Mouse (Mus musculus) MEL (cell line): ENCODE measurements around the gene Xcr1.
A peak's percentile ranks its signal among the peaks of the same experiment; 100 is the strongest.

Source experiments
- CHD2 ChIP-seq: IDR thresholded peaks from 2 replicates; pipeline ENCODE4 v1.6.1; 2011; ENCODE audit warnings: low read length, improper control_type of control experiment
- CTCF ChIP-seq, 3 experiments: IDR thresholded peaks in 2 of 3; conservative IDR thresholded peaks in 1 of 3; 2 replicates each; pipeline ENCODE4 v1.5.1; 2011 to 2012; ENCODE audit warnings: low read length in 3 of 3, low read depth in 2 of 3, mild to moderate bottlenecking in 2 of 3, improper control_type of control experiment in 1 of 3, inconsistent platforms in 1 of 3, mixed read lengths in 1 of 3, moderate library complexity in 1 of 3; ENCODE audit not compliant: control insufficient read depth in 1 of 3, insufficient read depth in 1 of 3, poor library complexity in 1 of 3, severe bottlenecking in 1 of 3
- EP300 ChIP-seq, 2 experiments: IDR thresholded peaks; 2 replicates each; pipeline ENCODE4 v1.6.1; 2011; ENCODE audit warnings: improper control_type of control experiment in 2 of 2, low read length in 2 of 2, low read depth in 1 of 2, mild to moderate bottlenecking in 1 of 2
- GATA1 ChIP-seq: IDR thresholded peaks from 2 replicates; pipeline ENCODE4 v1.6.1; 2011; ENCODE audit warnings: low read depth, low read length, improper control_type of control experiment
- MAFK ChIP-seq: IDR thresholded peaks from 2 replicates; pipeline ENCODE4 v1.6.1; 2011; ENCODE audit warnings: low read depth, mild to moderate bottlenecking, low read length, improper control_type of control experiment, borderline replicate concordance
- MAX ChIP-seq: IDR thresholded peaks from 2 replicates; pipeline ENCODE4 v1.6.1; 2011; ENCODE audit warnings: low read length, improper control_type of control experiment
- MEF2A ChIP-seq: IDR thresholded peaks from 2 replicates; pipeline ENCODE4 v1.6.1; 2014; ENCODE audit warnings: low read depth, mild to moderate bottlenecking, inconsistent platforms, low read length, improper control_type of control experiment; ENCODE audit not compliant: poor library complexity, insufficient replicate concordance, severe bottlenecking; ENCODE audit errors: extremely low read depth
- POLR2A ChIP-seq, 2 experiments: IDR thresholded peaks; 2 replicates each; pipeline ENCODE4 v1.6.1; 2011 to 2012; ENCODE audit warnings: low read length in 2 of 2, mild to moderate bottlenecking in 2 of 2, control low read depth in 1 of 2, improper control_type of control experiment in 1 of 2, low read depth in 1 of 2, moderate library complexity in 1 of 2; ENCODE audit not compliant: control insufficient read depth in 1 of 2, insufficient read depth in 1 of 2, poor library complexity in 1 of 2
- SMC3 ChIP-seq: IDR thresholded peaks from 2 replicates; pipeline ENCODE4 v1.6.1; 2011; ENCODE audit warnings: low read depth, low read length, improper control_type of control experiment
- TAL1 ChIP-seq: IDR thresholded peaks from 2 replicates; pipeline ENCODE4 v1.6.1; 2012; ENCODE audit warnings: mild to moderate bottlenecking, inconsistent platforms, low read length, moderate library complexity, mixed read lengths
- TBP ChIP-seq: IDR thresholded peaks from 2 replicates; pipeline ENCODE4 v1.8.0; 2011; ENCODE audit warnings: low read depth, low read length, improper control_type of control experiment
- TCF12 ChIP-seq: IDR thresholded peaks from 2 replicates; pipeline ENCODE4 v1.6.1; 2014; ENCODE audit warnings: low read depth, mild to moderate bottlenecking, inconsistent platforms, low read length, improper control_type of control experiment, moderate library complexity
- USF2 ChIP-seq, 2 experiments: IDR thresholded peaks; 2 replicates each; pipeline ENCODE4 v1.6.1; 2011 to 2012; ENCODE audit warnings: improper control_type of control experiment in 2 of 2, low read length in 2 of 2, borderline replicate concordance in 1 of 2, inconsistent platforms in 1 of 2, low read depth in 1 of 2, mild to moderate bottlenecking in 1 of 2; ENCODE audit not compliant: insufficient read depth in 1 of 2
- ZMIZ1 ChIP-seq: IDR thresholded peaks from 2 replicates; pipeline ENCODE4 v1.6.1; 2012; ENCODE audit warnings: low read depth, mild to moderate bottlenecking, inconsistent platforms, low read length, improper control_type of control experiment, moderate library complexity

DNA sequence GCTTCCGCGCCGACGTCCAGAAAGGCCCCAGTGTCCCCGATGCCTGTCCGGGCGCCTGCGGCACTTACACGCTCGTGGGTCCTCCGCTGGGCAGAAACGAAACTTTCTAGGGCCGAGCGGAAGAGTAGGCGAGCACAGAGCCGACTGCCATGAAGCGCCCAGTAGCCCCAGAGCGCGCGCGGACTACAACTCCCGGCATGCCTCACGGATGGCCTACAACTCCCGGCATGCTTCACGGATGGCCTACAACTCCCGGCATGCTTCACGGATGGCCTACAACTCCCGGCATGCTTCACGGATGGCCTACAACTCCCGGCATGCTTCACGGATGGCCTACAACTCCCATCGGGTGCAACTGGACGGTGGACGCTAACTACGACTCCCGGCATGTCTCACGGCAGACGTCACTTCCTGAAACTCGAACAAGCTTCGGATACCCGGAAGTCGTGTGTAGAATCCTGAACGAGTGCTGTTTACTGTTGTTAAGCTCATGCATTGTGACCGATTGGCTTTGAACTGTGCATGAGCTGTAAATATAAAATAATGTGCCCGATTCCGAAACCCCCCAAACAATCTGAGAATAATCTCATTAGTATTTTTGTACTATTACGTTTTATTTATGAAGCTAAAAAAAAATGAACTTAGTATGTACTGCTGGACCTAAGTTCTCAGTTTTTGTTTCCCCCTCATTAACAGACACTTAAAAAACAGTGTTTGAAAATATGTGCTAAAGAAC is 9.9 kb downstream of the Xcr1 start, which contains the start of gene Fyco1:
- TF ChIP-seq MEF2A: no peak
- TF ChIP-seq CTCF (IDR thresholded peaks at IDR 0.05 in 2 of 3, conservative IDR thresholded peaks at IDR 0.05 in 1 of 3; ENCODE audit: control insufficient read depth in 1 of 3, insufficient read depth in 1 of 3, low read depth in 2 of 3, low read length in 3 of 3, poor library complexity in 1 of 3, severe bottlenecking in 1 of 3): no peak
- no peak for TF ChIP-seq SMC3
- peak; percentile 68; the same call in 1 of the 2 replicates for TF ChIP-seq MAX
- TF ChIP-seq POLR2A (IDR thresholded peaks at IDR 0.05; ENCODE audit: control insufficient read depth in 1 of 2, insufficient read depth in 1 of 2, low read depth in 1 of 2, low read length in 2 of 2, poor library complexity in 1 of 2): peak in 1 of 2 experiments; percentile 84; a peak in 2 of 4 replicates
- TF ChIP-seq MAFK: no peak
- peak; percentile 90 for TF ChIP-seq TBP
- TF ChIP-seq GATA1: no peak
- no peak for TF ChIP-seq USF2 (IDR thresholded peaks at IDR 0.05; ENCODE audit: borderline replicate concordance in 1 of 2, insufficient read depth in 1 of 2, low read depth in 1 of 2, low read length in 2 of 2)
- TF ChIP-seq TAL1: no peak
- TF ChIP-seq TCF12: peak; percentile 73; the same call in 1 of the 2 replicates
- TF ChIP-seq EP300 (IDR thresholded peaks at IDR 0.05; ENCODE audit: low read depth in 1 of 2, low read length in 2 of 2): no peak
- TF ChIP-seq ZMIZ1: peak; percentile 90
- peak; percentile 85 for TF ChIP-seq CHD2
